Mouse (Mus musculus) C2C12 (cell line): ENCODE measurements around the gene Sox8. TPM values are rescaled to one million over a fixed set of nuclear protein-coding genes. Genes with fewer than 3 reads are reported as not detected.

ENCODE experiments used
- H3K27me3 ChIP-seq: one replicate; pipeline ENCODE4 v1.6.1; 2011; ENCODE audit not compliant: control insufficient read depth, insufficient read depth, insufficient read length
- H3K36me3 ChIP-seq: one replicate; pipeline ENCODE4 v1.6.1; 2011; ENCODE audit not compliant: control insufficient read depth, insufficient read depth
- H3K4me3 ChIP-seq: one replicate; pipeline ENCODE4 v1.5.1; 2011; ENCODE audit warnings: mild to moderate bottlenecking, control low read depth; ENCODE audit not compliant: poor library complexity, insufficient read depth, severe bottlenecking
- H3K79me2 ChIP-seq: one replicate; pipeline ENCODE4 v1.6.1; 2011; ENCODE audit not compliant: control insufficient read depth, insufficient read depth
- H3K79me3 ChIP-seq: one replicate; pipeline ENCODE4 v1.6.1; 2011; ENCODE audit warnings: low read depth, control low read depth
- H3ac ChIP-seq: one replicate; pipeline ENCODE3; 2011; ENCODE audit warnings: low read depth; ENCODE audit not compliant: control insufficient read depth, insufficient read length
- CEBPB ChIP-seq: IDR thresholded peaks from one replicate; pipeline ENCODE4 v1.6.1; 2011; ENCODE audit warnings: low read depth, mild to moderate bottlenecking, control low read depth, moderate library complexity
- CTCF ChIP-seq: IDR thresholded peaks from one replicate; pipeline ENCODE4 v1.5.1; 2011; ENCODE audit not compliant: control insufficient read depth, insufficient read depth, insufficient read length
- FOSL1 ChIP-seq: IDR thresholded peaks from one replicate; pipeline ENCODE4 v1.8.0; 2011; ENCODE audit warnings: mild to moderate bottlenecking, low read length; ENCODE audit not compliant: poor library complexity, insufficient read depth, severe bottlenecking
- MAX ChIP-seq: IDR thresholded peaks from one replicate; pipeline ENCODE4 v1.6.1; 2011; ENCODE audit warnings: mild to moderate bottlenecking, control low read depth
- MYOD1 ChIP-seq: IDR thresholded peaks from one replicate; pipeline ENCODE4 v1.6.1; 2011; ENCODE audit warnings: low read depth; ENCODE audit not compliant: control insufficient read depth, insufficient read length
- MYOG ChIP-seq: IDR thresholded peaks from one replicate; pipeline ENCODE4 v1.6.1; 2011; ENCODE audit not compliant: control insufficient read depth, insufficient read length; ENCODE audit errors: extremely low read depth
- USF1 ChIP-seq: IDR thresholded peaks from one replicate; pipeline ENCODE4 v1.6.1; 2011; ENCODE audit warnings: low read depth, mild to moderate bottlenecking, control low read depth, moderate library complexity
- polyA plus RNA-seq: library from polyadenylated mRNA; unstranded; fragments of >200 nt; fragmentation: generic; extraction: Trizol; gene quantifications from one replicate; pipeline ENCODE4 v1.2.1, GENCODE M21; 2012; ENCODE audit warnings: missing spikeins

Sox8 gene
- polyA plus RNA-seq, 1 experiment, result 0.99 TPM

DNA sequence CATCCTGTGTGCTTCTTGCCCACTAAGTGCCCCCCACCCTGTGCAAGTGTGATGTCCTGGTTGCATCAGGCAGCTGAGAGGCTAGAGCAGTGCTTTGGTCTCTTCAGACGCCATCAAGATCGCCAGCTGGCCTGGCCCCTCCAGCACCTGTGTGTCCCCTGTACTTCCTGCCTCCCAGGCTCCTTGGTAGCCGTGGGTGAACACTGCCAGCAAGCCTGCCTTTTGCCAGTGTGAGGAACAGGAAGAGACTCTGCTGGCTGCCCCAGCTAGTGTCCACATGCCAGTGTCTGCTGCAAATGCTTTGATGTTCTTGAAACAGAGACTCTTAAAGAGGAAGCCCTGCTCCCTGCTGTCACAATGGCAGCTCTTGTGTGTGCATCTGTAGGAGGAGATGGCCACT, 27.1 kb upstream of the Sox8 start:
- Histone ChIP-seq H3K36me3 (no peaks in the 10 kb centered on the region), H3K4me3 (no peak overlapping the region), H3K27me3 (no peaks in the 10 kb centered on the region), H3K79me2 (no peaks in the 10 kb centered on the region), H3K79me3 (no peaks in the 10 kb centered on the region), H3ac (no peak overlapping the region)
- TF ChIP-seq MAX (no peak), USF1 (no peak), CTCF (no peak), MYOD1 (no peak), MYOG (no peak), CEBPB (no peak), FOSL1 (no peak)

DNA sequence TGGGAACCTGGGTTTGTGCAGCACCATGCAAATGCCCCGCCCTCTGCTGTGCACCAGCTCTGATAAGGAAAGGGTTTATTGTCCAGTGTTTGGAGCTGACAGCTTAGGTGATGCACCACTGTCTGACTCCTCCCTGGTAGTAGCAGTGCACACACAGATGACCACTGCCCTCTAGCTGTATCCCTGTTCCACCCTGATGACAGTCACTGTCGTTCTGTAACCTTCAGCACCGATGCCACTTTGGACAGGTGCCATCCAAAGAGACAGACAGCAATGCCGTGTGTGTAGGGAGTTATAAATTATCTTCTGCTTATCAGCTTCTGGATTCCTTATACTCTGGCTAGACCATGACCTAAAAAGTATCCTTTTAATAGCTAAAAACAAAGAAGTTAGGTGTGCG, 25.0 kb upstream of the Sox8 start:
- H3K27me3 ChIP-seq, result no peaks in the 10 kb centered on the region
- peak; percentile 24 for TF ChIP-seq CTCF
- TF ChIP-seq MYOD1, result no peak
- peaks cover 1% of the 10 kb centered on the region for H3K36me3 ChIP-seq
- H3ac ChIP-seq, result no peak overlapping the region
- no peak overlapping the region for H3K4me3 ChIP-seq
- no peaks in the 10 kb centered on the region for H3K79me2 ChIP-seq
- no peaks in the 10 kb centered on the region for H3K79me3 ChIP-seq

DNA sequence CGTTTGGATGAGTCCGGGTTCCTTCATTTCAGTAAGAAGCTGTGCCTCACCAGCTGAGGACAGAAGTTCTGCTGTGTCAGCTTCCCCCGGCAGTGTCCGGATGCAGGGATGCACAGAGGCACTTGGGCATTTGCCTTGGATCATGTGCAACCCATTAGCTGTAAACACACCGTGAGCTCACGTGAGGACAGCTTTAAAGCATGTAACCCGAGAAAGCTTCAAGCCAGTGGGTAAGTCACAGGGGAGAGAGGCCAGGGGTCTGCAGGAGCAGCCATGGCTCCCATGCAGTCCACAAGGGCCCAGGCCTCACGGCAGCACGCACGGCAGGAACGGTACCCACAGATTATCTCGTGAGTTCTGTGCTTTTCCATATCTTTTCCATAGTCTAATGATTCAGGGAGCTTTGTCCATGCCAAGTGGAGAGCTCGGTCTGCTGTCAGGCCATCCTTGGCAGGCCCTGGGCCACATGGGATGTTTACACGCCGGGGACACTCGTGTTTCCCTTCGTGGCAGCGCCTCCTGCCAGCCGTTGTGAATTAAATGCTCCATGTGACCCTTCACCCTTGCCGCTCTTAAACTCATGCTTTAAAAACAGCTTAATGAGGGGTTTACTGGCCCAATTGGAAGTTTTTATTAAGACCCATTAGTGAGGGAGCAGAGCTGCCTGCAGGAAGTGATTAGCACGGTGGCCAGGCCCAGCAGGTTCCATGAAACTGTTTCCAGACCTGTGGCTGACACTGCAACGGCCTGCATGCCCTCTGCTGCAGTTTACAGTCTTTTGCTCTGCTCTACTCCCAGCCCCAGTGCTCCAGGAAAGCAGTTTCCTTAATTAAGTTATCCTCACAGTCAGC, 23.1 kb upstream of the Sox8 start:
- TF ChIP-seq CEBPB, result no peak
- TF ChIP-seq MYOD1, result no peak
- TF ChIP-seq FOSL1, result no peak
- TF ChIP-seq CTCF, result no peak
- TF ChIP-seq USF1, result no peak
- no peak for TF ChIP-seq MYOG
- no peak for TF ChIP-seq MAX
- peaks cover 4% of the 10 kb centered on the region for H3K36me3 ChIP-seq
- no peaks in the 10 kb centered on the region for H3K27me3 ChIP-seq
- H3K4me3 ChIP-seq, result no peak overlapping the region
- no peaks in the 10 kb centered on the region for H3K79me2 ChIP-seq
- H3K79me3 ChIP-seq, result no peaks in the 10 kb centered on the region
- no peak overlapping the region for H3ac ChIP-seq

DNA sequence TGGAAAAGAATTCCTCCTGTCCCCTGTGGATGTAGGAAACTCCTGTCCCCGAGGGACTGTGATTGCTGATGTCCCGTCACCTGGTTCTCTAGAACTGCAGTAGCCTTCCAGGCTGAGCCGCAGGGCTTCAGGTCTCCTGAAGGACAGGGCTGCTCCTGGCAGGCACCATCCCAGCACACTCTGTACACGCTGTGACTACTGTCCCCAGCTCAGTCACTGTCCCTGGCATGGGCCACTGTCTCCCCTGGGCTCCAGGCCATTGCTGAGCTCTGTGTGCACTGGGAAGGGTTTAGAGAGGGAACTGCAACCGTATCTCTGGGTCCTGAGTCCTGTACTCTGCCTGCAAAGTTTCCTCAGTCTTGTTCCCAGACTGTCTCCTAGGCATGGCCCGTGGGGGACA, 21.9 kb upstream of the Sox8 start:
- Histone ChIP-seq H3K79me3 (no peaks in the 10 kb centered on the region), H3ac (no peak overlapping the region), H3K27me3 (no peaks in the 10 kb centered on the region), H3K79me2 (no peaks in the 10 kb centered on the region), H3K4me3 (no peak overlapping the region), H3K36me3 (peaks cover 5% of the 10 kb centered on the region)
- TF ChIP-seq MYOG, result no peak
- no peak for TF ChIP-seq CTCF
- no peak for TF ChIP-seq CEBPB
- no peak for TF ChIP-seq USF1
- no peak for TF ChIP-seq MAX
- no peak for TF ChIP-seq MYOD1
- no peak for TF ChIP-seq FOSL1

DNA sequence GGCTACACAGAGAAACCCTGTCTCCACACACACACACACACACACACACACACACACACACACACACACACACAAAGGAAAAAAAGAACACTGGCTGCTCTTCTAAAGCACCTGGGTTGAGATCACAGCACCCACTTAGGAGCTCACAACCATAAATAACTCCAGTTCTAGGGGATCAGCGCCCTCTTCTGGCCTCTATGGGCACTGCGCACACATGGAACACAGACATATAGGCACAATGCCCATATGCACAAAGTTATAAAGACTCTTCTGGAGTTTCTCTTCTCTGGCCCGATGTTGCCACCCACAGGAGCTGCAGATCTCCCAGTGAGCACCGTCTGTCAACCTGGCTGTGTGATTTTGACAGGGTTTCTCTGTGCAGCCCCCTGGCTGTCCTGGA, 20.5 kb upstream of the Sox8 start:
- Histone ChIP-seq H3K36me3 (peaks cover 9% of the 10 kb centered on the region), H3K4me3 (no peak overlapping the region), H3K27me3 (no peaks in the 10 kb centered on the region), H3K79me3 (no peaks in the 10 kb centered on the region), H3K79me2 (no peaks in the 10 kb centered on the region), H3ac (no peak overlapping the region)
- no peak for TF ChIP-seq MYOD1
- TF ChIP-seq MAX, result no peak
- TF ChIP-seq MYOG, result no peak
- no peak for TF ChIP-seq CEBPB
- TF ChIP-seq FOSL1, result no peak
- TF ChIP-seq USF1, result no peak
- no peak for TF ChIP-seq CTCF

DNA sequence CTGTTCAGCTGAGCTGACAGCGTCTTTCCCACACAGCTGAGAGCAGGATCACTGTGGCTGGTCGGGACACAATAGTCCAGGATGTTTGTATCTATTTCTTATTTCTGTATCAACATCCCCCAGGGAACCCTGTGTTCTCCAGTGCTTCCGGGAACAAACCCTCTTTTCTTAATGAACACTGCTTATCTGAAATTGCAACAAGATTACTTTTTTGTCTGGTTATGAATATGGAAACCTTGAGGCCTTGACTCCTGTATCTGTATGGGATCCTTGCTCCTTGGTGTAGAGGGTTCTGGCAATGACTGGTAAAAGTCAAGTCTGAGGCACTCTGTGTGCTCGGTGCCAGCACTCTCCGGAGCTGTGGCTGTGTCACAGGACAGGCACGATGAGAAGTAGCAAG, 19.6 kb upstream of the Sox8 start:
- H3K4me3 ChIP-seq, result no peak overlapping the region

More for the DNA sequence above, 19.6 kb upstream of the Sox8 start:
- H3K36me3 ChIP-seq, result peaks cover 15% of the 10 kb centered on the region
- H3K79me3 ChIP-seq, result no peaks in the 10 kb centered on the region
- H3K79me2 ChIP-seq, result no peaks in the 10 kb centered on the region
- TF ChIP-seq MAX, result no peak
- TF ChIP-seq CTCF, result no peak
- TF ChIP-seq CEBPB, result no peak
- TF ChIP-seq MYOG, result no peak
- no peak for TF ChIP-seq MYOD1
- no peak for TF ChIP-seq USF1
- no peaks in the 10 kb centered on the region for H3K27me3 ChIP-seq
- H3ac ChIP-seq, result no peak overlapping the region
